Comparison of ENCODE assay signal across 9 mouse cellular contexts in the genomic region with DNA sequence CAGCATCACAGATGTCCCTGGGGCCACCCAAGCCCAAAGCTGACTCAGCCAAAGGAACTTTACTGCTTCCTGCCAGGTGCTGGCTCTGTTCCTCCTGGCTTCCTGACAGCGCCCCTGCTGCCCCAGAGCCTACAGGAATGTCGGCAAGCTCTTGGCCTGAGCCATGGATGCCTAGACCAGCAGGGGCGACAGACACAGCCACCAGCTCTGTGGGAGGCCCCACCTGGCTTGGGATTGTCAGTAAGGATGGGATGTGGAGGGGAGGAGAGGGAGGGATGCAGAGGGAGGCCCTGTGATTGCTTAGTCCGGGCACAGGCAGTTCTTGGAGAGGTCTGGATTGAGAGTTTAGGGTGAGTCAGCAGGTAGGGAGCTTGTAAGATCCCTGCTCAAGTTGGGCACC. TPM values are rescaled to one million over a fixed set of nuclear protein-coding genes. Genes with fewer than 3 reads are reported as not detected.
DNase-seq lines count a peak whose midpoint lies in the region; ATAC-seq lines count a peak whose summit lies in the region.
"Had no signal": no experiment of that assay in that cellular context is flagged by ENCODE, and none has a peak within 500 bp of the region (broad histone marks: within the 10 kb centered on the region; RNA-seq: fewer than 3 reads in every experiment).

No protein-coding gene starts in this region.

- no peak overlapping the region for H3K4me2 ChIP-seq in midbrain, embryonic 15.5 days
- H3K4me2 ChIP-seq in forebrain, embryonic 16.5 days (ENCODE audit: low read length): no peak overlapping the region
- H3K4me2 ChIP-seq in limb, embryonic 12.5 days: peak overlapping the region; percentile 2; the same call in 1 of the 2 replicates
- H3K4me2 ChIP-seq: lung, embryonic 15.5 days had no signal

- 0 out of 2 replicates have a peak overlapping the region, but pooled peaks have one; percentile 8 for H3K4me3 ChIP-seq in midbrain, embryonic 10.5 days
- H3K4me3 ChIP-seq in midbrain, embryonic 15.5 days: no peak overlapping the region
- no peak overlapping the region for H3K4me3 ChIP-seq in forebrain, embryonic 16.5 days (replicated peaks; ENCODE audit: low read length)
- no peak overlapping the region for H3K4me3 ChIP-seq in limb, embryonic 12.5 days (replicated peaks)
- H3K4me3 ChIP-seq: lung, embryonic 15.5 days had no signal

- no peaks in the 10 kb centered on the region for H3K36me3 ChIP-seq in midbrain, embryonic 10.5 days
- no peaks in the 10 kb centered on the region for H3K36me3 ChIP-seq in midbrain, embryonic 15.5 days (replicated peaks)
- no peaks in the 10 kb centered on the region for H3K36me3 ChIP-seq in forebrain, embryonic 16.5 days (ENCODE audit: control insufficient read depth, insufficient read depth)
- H3K36me3 ChIP-seq in limb, embryonic 12.5 days: no peaks in the 10 kb centered on the region
- H3K36me3 ChIP-seq: lung, embryonic 15.5 days had no signal

- H3K9me3 ChIP-seq in midbrain, embryonic 10.5 days (replicated peaks): no peaks in the 10 kb centered on the region
- H3K9me3 ChIP-seq in midbrain, embryonic 15.5 days: no peaks in the 10 kb centered on the region
- H3K9me3 ChIP-seq in forebrain, embryonic 16.5 days (ENCODE audit: control insufficient read depth, low read length): no peaks in the 10 kb centered on the region
- no peaks in the 10 kb centered on the region for H3K9me3 ChIP-seq in limb, embryonic 12.5 days
- H3K9me3 ChIP-seq: lung, embryonic 15.5 days had no signal

- no peak overlapping the region for H3K9ac ChIP-seq in midbrain, embryonic 15.5 days
- H3K9ac ChIP-seq in forebrain, embryonic 16.5 days (replicated peaks; ENCODE audit: low read depth, low read length): no peak overlapping the region
- H3K9ac ChIP-seq in limb, embryonic 12.5 days (replicated peaks): peak overlapping the region; percentile 40
- H3K9ac ChIP-seq: lung, embryonic 15.5 days had no signal

- peak overlapping the region; percentile 50; the same call in 1 of the 2 replicates for H3K27ac ChIP-seq in midbrain, embryonic 10.5 days (replicated peaks)
- H3K27ac ChIP-seq in midbrain, embryonic 15.5 days: no peak overlapping the region
- H3K27ac ChIP-seq in forebrain, embryonic 16.5 days (ENCODE audit: low read length): no peak overlapping the region
- H3K27ac ChIP-seq in limb, embryonic 12.5 days: peak overlapping the region; percentile 54
- H3K27ac ChIP-seq: lung, embryonic 15.5 days had no signal

- 0 out of 2 replicates have a peak, but pooled peaks cover 2% of the 10 kb centered on the region for H3K27me3 ChIP-seq in midbrain, embryonic 10.5 days (ENCODE audit: low read depth, poor library complexity, severe bottlenecking)
- H3K27me3 ChIP-seq in midbrain, embryonic 15.5 days (replicated peaks): 0 out of 2 replicates have a peak, but pooled peaks cover 3% of the 10 kb centered on the region
- no peaks in the 10 kb centered on the region for H3K27me3 ChIP-seq in forebrain, embryonic 16.5 days (replicated peaks; ENCODE audit: control insufficient read depth, insufficient read depth, low read length)
- H3K27me3 ChIP-seq in limb, embryonic 12.5 days: peaks cover 10% of the 10 kb centered on the region; the same call in 1 of the 2 replicates
- H3K27me3 ChIP-seq: lung, embryonic 15.5 days had no signal

- no peak for ATAC-seq in midbrain, embryonic 15.5 days (replicated peaks)
- 0 out of 2 replicates have a peak, but pooled peaks have one; percentile 39 for ATAC-seq in forebrain, embryonic 16.5 days
- peak; percentile 32; the same call in 1 of the 2 replicates for ATAC-seq in limb, embryonic 12.5 days (ENCODE audit: insufficient number of reproducible peaks, insufficient read depth, low FRiP score, low TSS enrichment, low read depth)

- 8% methylated on average over 4 of the region's 4 CpGs for WGBS in midbrain, embryonic 10.5 days
- WGBS in midbrain, embryonic 15.5 days: 11% methylated on average over 4 of the region's 4 CpGs
- WGBS in forebrain, embryonic 16.5 days: 8% methylated on average over 4 of the region's 4 CpGs
- WGBS in limb, embryonic 12.5 days: 8% methylated on average over 4 of the region's 4 CpGs

- peaks cover 23% of the 10 kb centered on the region for H3K4me1 ChIP-seq in midbrain, embryonic 10.5 days
- H3K4me1 ChIP-seq in midbrain, embryonic 15.5 days: peaks cover 3% of the 10 kb centered on the region; the same call in 1 of the 2 replicates
- peaks cover 5% of the 10 kb centered on the region for H3K4me1 ChIP-seq in forebrain, embryonic 16.5 days (replicated peaks; ENCODE audit: control insufficient read depth, insufficient read depth, low read length)
- peaks cover 17% of the 10 kb centered on the region for H3K4me1 ChIP-seq in limb, embryonic 12.5 days (replicated peaks)

- peak; percentile 42 to 58 for DNase-seq in adrenal gland, adult (ENCODE audit: inconsistent age in 2 of 2, low spot score in 1 of 2)
- no peak for DNase-seq in adrenal gland, adult 18-20 months (ENCODE audit: low spot score in 2 of 2)
- no peak for DNase-seq in midbrain, embryonic 10.5 days (ENCODE audit: low spot score)
- DNase-seq in spleen, postnatal 4 days (ENCODE audit: low spot score in 2 of 2): no peak
- no peak for DNase-seq in embryo, embryonic 11 days

RNA-seq across cellular contexts. Expression of a gene that starts 6.4 kb away (rescaled TPM):
- 10 to 100 TPM; 58.9 to 59.3 TPM for total RNA-seq in adrenal gland, adult 18-20 months (2021)
- 180 and 183 TPM in 2 replicates for polyA plus RNA-seq in midbrain, embryonic 10.5 days (2016; fragmentation: Nextera tagmentation; extraction: Ambion mirVana)
- 173 and 180 TPM in 2 replicates for polyA plus RNA-seq in midbrain, embryonic 15.5 days (2015; fragmentation: Nextera tagmentation; extraction: Ambion mirVana)
- 152 and 167 TPM in 2 replicates for polyA plus RNA-seq in forebrain, embryonic 16.5 days (2015; fragmentation: Nextera tagmentation; extraction: Ambion mirVana)
- polyA plus RNA-seq in limb, embryonic 12.5 days (2016; fragmentation: Nextera tagmentation; extraction: Ambion mirVana): 119 and 127 TPM in 2 replicates

RNA-seq across cellular contexts. Expression of a gene that starts 12.4 kb away (rescaled TPM):
- not detected for total RNA-seq in adrenal gland, adult 18-20 months (2021)
- polyA plus RNA-seq in midbrain, embryonic 10.5 days (2016; fragmentation: Nextera tagmentation; extraction: Ambion mirVana): 0.42 and 0.63 TPM in 2 replicates
- polyA plus RNA-seq in midbrain, embryonic 15.5 days (2015; fragmentation: Nextera tagmentation; extraction: Ambion mirVana): 1.9 and 2.0 TPM in 2 replicates
- polyA plus RNA-seq in forebrain, embryonic 16.5 days (2015; fragmentation: Nextera tagmentation; extraction: Ambion mirVana): 1.6 and 1.9 TPM in 2 replicates
- 0.15 and 0.29 TPM in 2 replicates for polyA plus RNA-seq in limb, embryonic 12.5 days (2016; fragmentation: Nextera tagmentation; extraction: Ambion mirVana)

RNA-seq across cellular contexts. Expression of a gene that starts 17.1 kb away (rescaled TPM):
- total RNA-seq in adrenal gland, adult 18-20 months (2021): 1 to 10 TPM; 2.2 to 2.8 TPM
- polyA plus RNA-seq in midbrain, embryonic 10.5 days (2016; fragmentation: Nextera tagmentation; extraction: Ambion mirVana): 9.1 and 13.4 TPM in 2 replicates
- polyA plus RNA-seq in midbrain, embryonic 15.5 days (2015; fragmentation: Nextera tagmentation; extraction: Ambion mirVana): 19.0 and 20.6 TPM in 2 replicates
- 11.2 and 13.4 TPM in 2 replicates for polyA plus RNA-seq in forebrain, embryonic 16.5 days (2015; fragmentation: Nextera tagmentation; extraction: Ambion mirVana)
- polyA plus RNA-seq in limb, embryonic 12.5 days (2016; fragmentation: Nextera tagmentation; extraction: Ambion mirVana): 4.3 and 6.0 TPM in 2 replicates

RNA-seq across cellular contexts. Expression of a gene that starts 17.1 kb away (rescaled TPM):
- total RNA-seq in adrenal gland, adult 18-20 months (2021): 1,000 to 10,000 TPM; 1,253 to 1,401 TPM
- 3,389 and 3,784 TPM in 2 replicates for polyA plus RNA-seq in midbrain, embryonic 10.5 days (2016; fragmentation: Nextera tagmentation; extraction: Ambion mirVana)
- polyA plus RNA-seq in midbrain, embryonic 15.5 days (2015; fragmentation: Nextera tagmentation; extraction: Ambion mirVana): 2,076 and 2,093 TPM in 2 replicates
- 2,480 and 2,641 TPM in 2 replicates for polyA plus RNA-seq in forebrain, embryonic 16.5 days (2015; fragmentation: Nextera tagmentation; extraction: Ambion mirVana)
- polyA plus RNA-seq in limb, embryonic 12.5 days (2016; fragmentation: Nextera tagmentation; extraction: Ambion mirVana): 3,693 and 3,808 TPM in 2 replicates

RNA-seq across cellular contexts. Expression of a gene that starts 25.6 kb away (rescaled TPM):
- total RNA-seq in adrenal gland, adult 18-20 months (2021): 10 to 100 TPM; 34.3 to 39.5 TPM
- polyA plus RNA-seq in midbrain, embryonic 10.5 days (2016; fragmentation: Nextera tagmentation; extraction: Ambion mirVana): 69.4 and 74.0 TPM in 2 replicates
- polyA plus RNA-seq in midbrain, embryonic 15.5 days (2015; fragmentation: Nextera tagmentation; extraction: Ambion mirVana): 69.2 and 69.9 TPM in 2 replicates
- polyA plus RNA-seq in forebrain, embryonic 16.5 days (2015; fragmentation: Nextera tagmentation; extraction: Ambion mirVana): 63.5 and 67.7 TPM in 2 replicates
- polyA plus RNA-seq in limb, embryonic 12.5 days (2016; fragmentation: Nextera tagmentation; extraction: Ambion mirVana): 54.0 and 57.7 TPM in 2 replicates

Comparison
In these comparisons a context has a peak if more than half of its experiments do, and no peak if none do; other contexts are left out.
1. DNase-seq: peak in adrenal gland, adult (2 of 2); none in adrenal gland, adult 18-20 months (0 of 2), midbrain, embryonic 10.5 days (single experiment), spleen, postnatal 4 days (0 of 2) and embryo, embryonic 11 days (single experiment).
2. H3K27ac ChIP-seq: peak in midbrain, embryonic 10.5 days (single experiment) and limb, embryonic 12.5 days (single experiment); none in midbrain, embryonic 15.5 days (single experiment) and forebrain, embryonic 16.5 days (single experiment).